Mouse (Mus musculus): ENCODE data around the gene Rad51.

Rad51 gene

GRCm38 (mm10) chr2:119163999-119164398 is 51.4 kb downstream of the Rad51 start:
- DNase-seq (ENCODE audit: low spot score), result no peak

GRCm38 (mm10) chr2:119165401-119165800 is 52.8 kb downstream of the Rad51 start:
- DNase-seq (ENCODE audit: low spot score), result no peak

- no peak for DNase-seq (ENCODE audit: low spot score)
Observed at GRCm38 (mm10) chr2:119166901-119167865, 54.6 kb downstream of the Rad51 start, which contains the start of gene Gchfr. TSS of gene Gchfr (plus strand) at chr2:119167773.

GRCm38 (mm10) chr2:119167866-119168256 is 55.3 kb downstream of the Rad51 start:
- DNase-seq (ENCODE audit: low spot score), result no peak

GRCm38 (mm10) chr2:119170282-119170681 is 57.7 kb downstream of the Rad51 start:
- no peak for DNase-seq (ENCODE audit: low spot score)

- DNase-seq (ENCODE audit: low spot score), result no peak
Observed at GRCm38 (mm10) chr2:119171574-119171973, 59.0 kb downstream of the Rad51 start.

GRCm38 (mm10) chr2:119172446-119172845 is 59.9 kb downstream of the Rad51 start:
- no peak for DNase-seq (ENCODE audit: low spot score)

- DNase-seq (ENCODE audit: low spot score), result no peak
Observed at GRCm38 (mm10) chr2:119172862-119173576, 60.4 kb downstream of the Rad51 start.

GRCm38 (mm10) chr2:119173991-119174651 is 61.5 kb downstream of the Rad51 start, which contains the start of gene Gm14137:
TSS of gene Gm14137 (plus strand) at chr2:119174509.
- DNase-seq (ENCODE audit: low spot score), result no peak

GRCm38 (mm10) chr2:119174866-119175265 is 62.3 kb downstream of the Rad51 start:
- no peak for DNase-seq (ENCODE audit: low spot score)

- no peak for DNase-seq (ENCODE audit: low spot score)
Observed at GRCm38 (mm10) chr2:119175614-119176013, 63.0 kb downstream of the Rad51 start.

- no peak for DNase-seq (ENCODE audit: low spot score)
Observed at GRCm38 (mm10) chr2:119176761-119177160, 64.2 kb downstream of the Rad51 start.

- DNase-seq (ENCODE audit: low spot score), result no peak
Observed at GRCm38 (mm10) chr2:119177384-119177939, 64.9 kb downstream of the Rad51 start.

- no peak for DNase-seq (ENCODE audit: low spot score)
Observed at GRCm38 (mm10) chr2:119182914-119183313, 70.3 kb downstream of the Rad51 start.

- DNase-seq (ENCODE audit: low spot score), result peak; percentile 81
Observed at GRCm38 (mm10) chr2:119189029-119189710, 76.6 kb downstream of the Rad51 start.

- DNase-seq (ENCODE audit: low spot score), result no peak
Observed at GRCm38 (mm10) chr2:119190969-119191368, 78.4 kb downstream of the Rad51 start.

- DNase-seq (ENCODE audit: low spot score), result no peak
Observed at GRCm38 (mm10) chr2:119194140-119194539, 81.5 kb downstream of the Rad51 start.

GRCm38 (mm10) chr2:119196316-119197108 is 83.9 kb downstream of the Rad51 start:
- DNase-seq (ENCODE audit: low spot score), result no peak
